Mouse (Mus musculus): ENCODE data around the gene Ttc29. TPM values are rescaled to one million over a fixed set of nuclear protein-coding genes. Genes with fewer than 3 reads are reported as not detected.
A peak's percentile ranks its signal among the peaks of the same experiment; 100 is the strongest.

Ttc29 gene
- polyA plus RNA-seq, 1 experiment from 2014 or later = not detected

- ChIA-PET CTCF (no interaction called here), POLR2A (no interaction called here)
- ATAC-seq (no peak), DNase-seq (ENCODE audit: low read depth, low spot score) (no peak)
- in situ Hi-C loops (cut with MboI; ENCODE audit: low pct_unique_long_range_greater_than_20kb) = loop anchor here (25.0 kb wide), 2 partner anchors 654 to 1054 kb away; partner anchors contain the start of gene Mmaa
- TF ChIP-seq CTCF (IDR thresholded peaks at IDR 0.05) = no peak
- H3K27me3 ChIP-seq = peaks cover 53% of the 10 kb centered on the region
Measured at GRCm38 (mm10) chr8:78233708-78234201, 20.7 kb downstream of the Ttc29 start.

- H3K27me3 ChIP-seq = peaks cover 50% of the 10 kb centered on the region
- in situ Hi-C loops (cut with MboI; ENCODE audit: low pct_unique_long_range_greater_than_20kb) = loop anchor here (25.0 kb wide), 2 partner anchors 649 to 1049 kb away; partner anchors contain the start of gene Mmaa
- TF ChIP-seq CTCF (IDR thresholded peaks at IDR 0.05) = peak; percentile 67
- ChIA-PET POLR2A (no interaction called here), CTCF (interaction anchor here (0.9 to 1.9 kb wide), 3 partner anchors 9 to 446 kb away, joined by 3 to 4 read pairs (median 4); no protein-coding TSS in a partner anchor)
- no peak for ATAC-seq
- DNase-seq (ENCODE audit: low read depth, low spot score) = no peak
Measured at GRCm38 (mm10) chr8:78237972-78238675, 25.0 kb downstream of the Ttc29 start.

GRCm38 (mm10) chr8:78251115-78251514 lies 38.0 kb downstream of the Ttc29 start:
- ChIA-PET CTCF (no interaction called here), POLR2A (no interaction called here)
- H3K27me3 ChIP-seq = peaks cover 48% of the 10 kb centered on the region
- ATAC-seq = no peak
- no peak for DNase-seq (ENCODE audit: low read depth, low spot score)
- no peak for TF ChIP-seq CTCF (IDR thresholded peaks at IDR 0.05)
- in situ Hi-C loops (cut with MboI; ENCODE audit: low pct_unique_long_range_greater_than_20kb) = no loop called here

- DNase-seq (ENCODE audit: low read depth, low spot score) (no peak), ATAC-seq (no peak)
- H3K27me3 ChIP-seq = peaks cover 29% of the 10 kb centered on the region
- CTCF ChIA-PET = interaction anchor here (0.7 to 1.0 kb wide), 2 partner anchors 10 to 11 kb away, joined by 3 read pairs; no protein-coding TSS in a partner anchor
- in situ Hi-C loops (cut with MboI; ENCODE audit: low pct_unique_long_range_greater_than_20kb) = no loop called here
- POLR2A ChIA-PET = no interaction called here
- no peak for TF ChIP-seq CTCF (IDR thresholded peaks at IDR 0.05)
Measured at GRCm38 (mm10) chr8:78254374-78254773, 41.3 kb downstream of the Ttc29 start.

GRCm38 (mm10) chr8:78255011-78255410 lies 41.9 kb downstream of the Ttc29 start:
- no peak for DNase-seq (ENCODE audit: low read depth, low spot score)
- ChIA-PET POLR2A (no interaction called here), CTCF (no interaction called here)
- no peak for ATAC-seq
- TF ChIP-seq CTCF (IDR thresholded peaks at IDR 0.05) = no peak
- in situ Hi-C loops (cut with MboI; ENCODE audit: low pct_unique_long_range_greater_than_20kb) = no loop called here
- peaks cover 23% of the 10 kb centered on the region for H3K27me3 ChIP-seq

- ChIA-PET POLR2A (no interaction called here), CTCF (no interaction called here)
- ATAC-seq = no peak
- in situ Hi-C loops (cut with MboI; ENCODE audit: low pct_unique_long_range_greater_than_20kb) = no loop called here
- no peak for DNase-seq (ENCODE audit: low read depth, low spot score)
- TF ChIP-seq CTCF (IDR thresholded peaks at IDR 0.05) = no peak
- peaks cover 48% of the 10 kb centered on the region for H3K27me3 ChIP-seq
Measured at GRCm38 (mm10) chr8:78265506-78265905, 52.4 kb downstream of the Ttc29 start.

GRCm38 (mm10) chr8:78266231-78266630 lies 53.1 kb downstream of the Ttc29 start:
- TF ChIP-seq CTCF (IDR thresholded peaks at IDR 0.05) = no peak
- H3K27me3 ChIP-seq = peaks cover 53% of the 10 kb centered on the region
- no peak for ATAC-seq
- CTCF ChIA-PET = no interaction called here
- DNase-seq (ENCODE audit: low read depth, low spot score) = no peak
- in situ Hi-C loops (cut with MboI; ENCODE audit: low pct_unique_long_range_greater_than_20kb) = no loop called here
- POLR2A ChIA-PET = no interaction called here

- ChIA-PET POLR2A (no interaction called here), CTCF (no interaction called here)
- H3K27me3 ChIP-seq = peaks cover 62% of the 10 kb centered on the region
- no peak for ATAC-seq
- DNase-seq (ENCODE audit: low read depth, low spot score) = no peak
- in situ Hi-C loops (cut with MboI; ENCODE audit: low pct_unique_long_range_greater_than_20kb) = no loop called here
- TF ChIP-seq CTCF (IDR thresholded peaks at IDR 0.05) = no peak
Measured at GRCm38 (mm10) chr8:78267894-78268411, 54.9 kb downstream of the Ttc29 start.

GRCm38 (mm10) chr8:78269281-78269680 lies 56.2 kb downstream of the Ttc29 start:
- peaks cover 61% of the 10 kb centered on the region for H3K27me3 ChIP-seq
- no peak for TF ChIP-seq CTCF (IDR thresholded peaks at IDR 0.05)
- CTCF ChIA-PET = no interaction called here
- POLR2A ChIA-PET = no interaction called here
- no peak for DNase-seq (ENCODE audit: low read depth, low spot score)
- no peak for ATAC-seq
- in situ Hi-C loops (cut with MboI; ENCODE audit: low pct_unique_long_range_greater_than_20kb) = no loop called here

- peaks cover 65% of the 10 kb centered on the region for H3K27me3 ChIP-seq
- TF ChIP-seq CTCF (IDR thresholded peaks at IDR 0.05) = no peak
- in situ Hi-C loops (cut with MboI; ENCODE audit: low pct_unique_long_range_greater_than_20kb) = no loop called here
- DNase-seq (ENCODE audit: low read depth, low spot score) (no peak), ATAC-seq (no peak)
- CTCF ChIA-PET = no interaction called here
- POLR2A ChIA-PET = interaction anchor here (0.6 kb wide), 1 partner anchor 757 kb away, joined by 5 read pairs; the partner anchor contains the start of gene Zfp827
Measured at GRCm38 (mm10) chr8:78271391-78271790, 58.3 kb downstream of the Ttc29 start.

GRCm38 (mm10) chr8:78276120-78276519 lies 63.0 kb downstream of the Ttc29 start:
- in situ Hi-C loops (cut with MboI; ENCODE audit: low pct_unique_long_range_greater_than_20kb) = no loop called here
- ATAC-seq (no peak), DNase-seq (ENCODE audit: low read depth, low spot score) (no peak)
- H3K27me3 ChIP-seq = peaks cover 59% of the 10 kb centered on the region
- TF ChIP-seq CTCF (IDR thresholded peaks at IDR 0.05) = no peak
- ChIA-PET CTCF (no interaction called here), POLR2A (no interaction called here)

Data from Patski (cell line).